Mouse (Mus musculus): ENCODE data around the gene Hyou1.
"Not testable (repeated sequence)": the region's sequence is repeated elsewhere in the genome, so short reads cannot be mapped to it uniquely, and the experiment has no call there.

The Hyou1 gene

GRCm38 (mm10) chr9:44379054-44379834 is at the start of gene Hyou1:
Hyou1 (plus strand) TSS chr9:44379490.
- peak; percentile 99 to 100 for DNase-seq (ENCODE audit: low spot score in 2 of 2)

GRCm38 (mm10) chr9:44330736-44331135 is 48.6 kb upstream of the Hyou1 start:
- DNase-seq (ENCODE audit: low spot score in 2 of 2): no peak

- DNase-seq (ENCODE audit: low spot score in 2 of 2): no peak
These were observed 46.2 kb upstream of the Hyou1 start for GRCm38 (mm10) chr9:44332918-44333638.

GRCm38 (mm10) chr9:44334396-44335330 is 44.6 kb upstream of the Hyou1 start, which contains the start of gene H2afx:
H2afx (plus strand) TSS chr9:44334694.
- DNase-seq (ENCODE audit: low spot score in 2 of 2): peak; percentile 98

- peak in 1 of 2 experiments; percentile 35 for DNase-seq (ENCODE audit: low spot score in 2 of 2)
These were observed 43.8 kb upstream of the Hyou1 start for GRCm38 (mm10) chr9:44335331-44336092.

GRCm38 (mm10) chr9:44336093-44336406 is 43.2 kb upstream of the Hyou1 start:
- no peak for DNase-seq (ENCODE audit: low spot score in 2 of 2)

- not testable (repeated sequence) for DNase-seq (ENCODE audit: low spot score in 2 of 2)
These were observed 42.8 kb upstream of the Hyou1 start for GRCm38 (mm10) chr9:44336513-44336912.

- no peak for DNase-seq (ENCODE audit: low spot score in 2 of 2)
These were observed 42.3 kb upstream of the Hyou1 start for GRCm38 (mm10) chr9:44336964-44337363.

GRCm38 (mm10) chr9:44337436-44338169 is 41.7 kb upstream of the Hyou1 start:
- no peak for DNase-seq (ENCODE audit: low spot score in 2 of 2)

GRCm38 (mm10) chr9:44338574-44338973 is 40.7 kb upstream of the Hyou1 start:
- DNase-seq (ENCODE audit: low spot score in 2 of 2): no peak

GRCm38 (mm10) chr9:44341487-44341886 is 37.8 kb upstream of the Hyou1 start:
- DNase-seq (ENCODE audit: low spot score in 2 of 2): no peak

- DNase-seq (ENCODE audit: low spot score in 2 of 2): no peak
These were observed 37.1 kb upstream of the Hyou1 start for GRCm38 (mm10) chr9:44342173-44342572.

GRCm38 (mm10) chr9:44342605-44343004 is 36.7 kb upstream of the Hyou1 start:
- no peak for DNase-seq (ENCODE audit: low spot score in 2 of 2)

GRCm38 (mm10) chr9:44343290-44343689 is 36.0 kb upstream of the Hyou1 start:
- peak in 1 of 2 experiments; percentile 7 for DNase-seq (ENCODE audit: low spot score in 2 of 2)

- DNase-seq (ENCODE audit: low spot score in 2 of 2): peak; percentile 94 to 96
These were observed 35.4 kb upstream of the Hyou1 start, which contains the start of gene Hmbs for GRCm38 (mm10) chr9:44343781-44344421. Hmbs (minus strand) TSS chr9:44344228.

GRCm38 (mm10) chr9:44345570-44346433 is 33.5 kb upstream of the Hyou1 start:
- DNase-seq (ENCODE audit: low spot score in 2 of 2): no peak

- DNase-seq (ENCODE audit: low spot score in 2 of 2): no peak
These were observed 32.1 kb upstream of the Hyou1 start for GRCm38 (mm10) chr9:44347166-44347565.

- no peak for DNase-seq (ENCODE audit: low spot score in 2 of 2)
These were observed 31.7 kb upstream of the Hyou1 start for GRCm38 (mm10) chr9:44347621-44348020.

- no peak for DNase-seq (ENCODE audit: low spot score in 2 of 2)
These were observed 30.7 kb upstream of the Hyou1 start for GRCm38 (mm10) chr9:44348546-44348945.
